Mouse (Mus musculus) urinary bladder, postnatal 36 days (tissue): ENCODE results near the gene Idh1.

ENCODE experiments used
- DNase-seq, 2 experiments: peaks; one replicate each; pipeline ENCODE4 v3.0.0; 2022; ENCODE audit warnings: low spot score in 2 of 2, mixed read lengths in 1 of 2

The Idh1 gene

DNA sequence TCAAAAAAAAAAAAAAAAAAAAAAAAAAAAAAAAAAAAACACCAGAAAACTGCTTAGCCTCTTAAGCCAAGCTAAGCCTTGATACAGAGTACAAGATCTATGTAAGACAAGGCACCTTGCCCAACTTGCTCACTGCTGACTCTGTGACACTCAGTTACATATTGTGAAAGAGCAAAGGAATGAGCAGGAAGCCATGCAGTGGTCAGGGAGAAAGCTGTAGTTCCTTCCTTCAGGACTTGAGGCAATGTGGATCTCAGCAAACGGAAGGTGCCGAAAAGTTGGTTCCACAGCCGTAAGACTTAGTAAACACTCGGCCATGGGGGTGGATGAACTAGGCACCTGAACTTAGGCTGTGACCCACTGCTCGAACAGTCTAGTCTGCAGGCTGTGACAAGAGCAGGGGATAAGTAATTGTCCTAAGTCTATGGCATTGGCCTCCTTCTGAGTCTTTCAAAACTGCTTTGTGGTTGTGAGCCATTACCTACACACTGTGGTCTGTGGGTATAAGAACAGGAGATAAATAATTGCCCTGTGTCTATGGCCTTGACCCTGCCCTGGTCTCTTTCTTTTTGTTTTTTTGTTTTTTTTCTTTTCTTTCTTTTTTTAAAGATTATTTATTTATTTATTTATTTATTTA lies 72.6 kb downstream of the Idh1 start:
- DNase-seq: peak in 1 of 2 experiments; percentile 45

DNA sequence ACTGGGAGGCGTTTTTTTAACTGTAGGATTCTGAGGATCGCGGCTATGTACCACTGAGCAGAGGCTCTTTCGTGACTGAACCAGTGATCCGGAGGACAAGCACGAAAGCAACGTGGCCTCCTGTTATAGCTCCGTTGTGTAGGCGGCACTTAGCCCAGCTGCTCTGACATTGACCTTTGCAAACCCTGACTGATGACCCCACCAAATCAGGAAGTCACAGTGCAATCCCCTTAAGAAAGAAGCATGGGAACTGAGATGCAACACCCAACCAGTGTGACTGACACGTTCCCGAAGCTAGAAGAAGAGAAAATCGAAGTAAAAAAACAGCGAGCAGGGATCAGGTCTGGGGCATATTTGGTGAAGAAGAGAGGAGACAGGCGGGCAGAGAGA lies 73.5 kb downstream of the Idh1 start:
- peak in 1 of 2 experiments; percentile 14 for DNase-seq

DNA sequence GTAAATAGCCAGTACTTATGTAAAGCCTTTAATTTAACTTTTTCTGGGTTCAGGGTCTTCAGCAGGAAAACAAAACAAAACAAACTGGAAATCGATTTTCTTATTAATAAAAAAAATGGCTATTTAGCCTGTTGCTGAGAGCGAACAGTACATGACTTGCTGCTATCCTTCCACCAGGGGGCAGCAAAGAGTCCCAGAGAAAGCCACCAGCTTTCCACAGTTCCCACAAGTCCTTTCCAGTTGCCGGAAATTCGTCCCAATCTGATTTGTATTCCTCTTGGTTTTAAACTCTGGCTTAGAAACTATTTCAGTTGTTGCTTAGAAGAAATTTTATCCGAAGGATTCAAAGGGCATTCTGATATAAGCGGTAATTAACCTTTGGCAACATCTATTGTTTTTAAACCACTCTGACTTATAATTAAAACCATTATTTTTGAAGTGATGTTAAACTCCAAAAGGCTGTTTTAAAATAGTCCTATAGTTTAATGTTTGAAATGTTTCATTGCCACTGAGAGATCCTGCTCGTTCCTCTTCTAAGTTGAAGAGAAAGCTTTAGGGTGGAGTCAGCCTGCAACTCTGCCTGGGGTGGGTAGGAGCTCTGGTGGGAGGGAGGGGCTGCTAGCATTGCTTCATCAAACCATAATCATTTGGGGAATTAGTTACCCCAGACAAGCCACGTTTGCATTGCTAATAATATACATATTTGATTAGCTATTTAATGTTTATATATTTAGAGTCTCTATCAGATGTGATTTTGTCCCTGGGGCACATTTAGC lies 74.1 kb downstream of the Idh1 start:
- DNase-seq: peak; percentile 55 to 69

DNA sequence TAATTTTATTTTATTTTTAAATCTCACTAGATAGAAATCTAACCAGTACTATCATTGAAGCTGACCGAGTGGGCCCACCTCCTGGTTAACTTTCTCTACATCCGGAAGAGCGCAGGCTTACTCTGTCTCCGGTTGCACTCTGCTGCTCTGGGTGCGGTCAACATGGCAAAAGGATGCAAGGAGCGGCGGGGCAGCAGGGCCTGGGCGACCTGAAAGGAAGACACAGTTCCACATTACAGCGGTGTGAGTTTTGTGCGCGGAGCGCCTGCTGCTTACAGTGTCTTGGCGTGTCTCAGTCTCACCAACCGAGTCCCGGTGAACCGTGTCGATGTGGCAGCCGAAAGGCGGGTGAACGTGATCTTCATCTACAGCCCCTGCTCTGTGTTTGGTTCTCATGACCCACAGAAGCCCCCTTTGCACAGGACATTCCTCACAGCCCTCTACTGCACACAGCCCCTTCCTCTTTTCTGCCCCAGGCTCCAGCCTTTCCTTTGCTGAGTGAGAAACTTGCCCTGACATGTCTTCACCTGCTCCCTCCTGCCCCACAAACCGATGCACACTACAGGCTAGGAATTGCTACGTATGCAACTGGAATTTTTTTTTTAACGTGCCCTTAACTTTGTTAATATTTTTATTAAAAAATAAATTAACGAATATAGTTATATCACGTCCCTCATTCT lies 76.4 kb downstream of the Idh1 start:
- DNase-seq: no peak

DNA sequence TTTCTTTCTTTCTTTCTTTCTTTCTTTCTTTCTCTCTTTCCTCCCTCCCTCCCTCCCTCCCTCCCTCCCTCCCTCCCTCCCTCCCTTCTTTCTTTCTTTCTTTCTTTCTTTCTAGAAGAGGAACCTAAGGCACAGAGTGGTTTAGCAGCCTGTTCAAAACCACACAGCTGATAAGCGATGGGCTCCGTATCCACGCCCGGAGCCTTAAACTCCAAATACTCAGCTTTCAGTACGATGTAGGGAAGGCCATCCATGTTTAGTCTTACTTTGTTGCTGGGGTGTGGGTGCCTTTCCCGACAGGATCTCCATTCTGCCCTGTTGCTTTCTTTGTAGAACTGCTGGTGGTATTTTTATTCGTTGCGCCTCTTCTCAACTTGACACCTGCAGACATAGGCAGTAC lies 77.1 kb downstream of the Idh1 start:
- DNase-seq: no peak
